Mouse (Mus musculus) CH12.LX (cell line): ENCODE measurements around the gene Hrh2. TPM values are rescaled to one million over a fixed set of nuclear protein-coding genes. Genes with fewer than 3 reads are reported as not detected.

Experiments
- DNase-seq: peaks from one replicate; pipeline ENCODE4 v3.0.0-alpha.2; 2013; ENCODE audit errors: extremely low read depth
- H3K27ac ChIP-seq: 2 replicates; pipeline ENCODE4 v1.5.1; 2012; ENCODE audit warnings: low read depth, mild to moderate bottlenecking, control low read depth, moderate library complexity; ENCODE audit not compliant: insufficient read depth
- H3K27me3 ChIP-seq: replicated peaks from 2 replicates; pipeline ENCODE3; 2012; ENCODE audit warnings: inconsistent platforms
- H3K36me3 ChIP-seq, 2 experiments: replicated peaks in 1 of 2; 2 replicates each; pipeline versions ENCODE3 to v1.6.1; 2012; ENCODE audit warnings: inconsistent platforms in 1 of 2, low read length in 1 of 2, mild to moderate bottlenecking in 1 of 2, mixed read lengths in 1 of 2, moderate library complexity in 1 of 2; ENCODE audit not compliant: control insufficient read depth in 1 of 2, insufficient read depth in 1 of 2
- H3K4me1 ChIP-seq, 2 experiments: 2 replicates each; pipeline ENCODE4 v1.6.1; 2012; ENCODE audit warnings: inconsistent platforms in 1 of 2, moderate library complexity in 1 of 2; ENCODE audit not compliant: insufficient read depth in 2 of 2, control insufficient read depth in 1 of 2
- H3K4me2 ChIP-seq: 2 replicates; pipeline ENCODE4 v1.6.1; 2012; ENCODE audit warnings: low read depth, mild to moderate bottlenecking, control low read depth; ENCODE audit not compliant: poor library complexity, insufficient read depth, severe bottlenecking
- H3K4me3 ChIP-seq, 3 experiments: fragments of 150-350 bp in 1 of 3; sonication (generic) in 1 of 3; replicated peaks in 1 of 3; 2 replicates each; pipeline versions ENCODE3 to v1.5.1; 2011 to 2012; ENCODE audit warnings: low read depth in 2 of 3, low read length in 2 of 3, mild to moderate bottlenecking in 2 of 3, moderate library complexity in 2 of 3, control low read depth in 1 of 3, improper control_type of control experiment in 1 of 3, inconsistent platforms in 1 of 3, mixed read lengths in 1 of 3; ENCODE audit not compliant: poor library complexity in 1 of 3
- H3K79me2 ChIP-seq: replicated peaks from 2 replicates; pipeline ENCODE4 v1.6.1; 2012; ENCODE audit warnings: mild to moderate bottlenecking, moderate library complexity; ENCODE audit not compliant: control insufficient read depth, poor library complexity, insufficient read depth, severe bottlenecking; ENCODE audit errors: extremely low read depth
- H3K9ac ChIP-seq: 2 replicates; pipeline ENCODE4 v1.6.1; 2012; ENCODE audit warnings: low read depth, mild to moderate bottlenecking, control low read depth, moderate library complexity; ENCODE audit not compliant: insufficient read depth
- H3K9me3 ChIP-seq: replicated peaks from 2 replicates; pipeline ENCODE3; 2012; ENCODE audit warnings: low read length, inconsistent platforms, mixed read lengths
- CTCF ChIP-seq, 2 experiments: IDR thresholded peaks in 1 of 2; conservative IDR thresholded peaks in 1 of 2; 2 replicates each; pipeline ENCODE4 v1.5.1; 2011 to 2012; ENCODE audit warnings: low read depth in 2 of 2, low read length in 2 of 2, improper control_type of control experiment in 1 of 2, inconsistent platforms in 1 of 2, mild to moderate bottlenecking in 1 of 2, moderate library complexity in 1 of 2
- EP300 ChIP-seq: IDR thresholded peaks from 2 replicates; pipeline ENCODE4 v1.6.1; 2011; ENCODE audit warnings: low read length, improper control_type of control experiment
- ETS1 ChIP-seq: conservative IDR thresholded peaks from 2 replicates; pipeline ENCODE4 v1.6.1; 2012; ENCODE audit warnings: low read depth, mild to moderate bottlenecking, inconsistent platforms, low read length, improper control_type of control experiment, moderate library complexity
- GABPA ChIP-seq: IDR thresholded peaks from 2 replicates; pipeline ENCODE4 v1.6.1; 2012; ENCODE audit warnings: low read depth, low read length, improper control_type of control experiment, inconsistent platforms; ENCODE audit not compliant: insufficient replicate concordance
- MAX ChIP-seq: IDR thresholded peaks from 2 replicates; pipeline ENCODE4 v1.6.1; 2011; ENCODE audit warnings: low read length, improper control_type of control experiment
- MAZ ChIP-seq: IDR thresholded peaks from 2 replicates; pipeline ENCODE4 v1.6.1; 2012; ENCODE audit warnings: low read depth, mild to moderate bottlenecking, inconsistent platforms, low read length, improper control_type of control experiment, moderate library complexity
- MYC ChIP-seq: IDR thresholded peaks from 2 replicates; pipeline ENCODE4 v1.6.1; 2011; ENCODE audit warnings: low read depth, mild to moderate bottlenecking, improper control_type of control experiment, low read length
- NRF1 ChIP-seq: IDR thresholded peaks from 2 replicates; pipeline ENCODE4 v1.6.1; 2014; ENCODE audit warnings: low read depth, mild to moderate bottlenecking, inconsistent platforms, low read length, improper control_type of control experiment, moderate library complexity
- PAX5 ChIP-seq: IDR thresholded peaks from 2 replicates; pipeline ENCODE4 v1.6.1; 2012; ENCODE audit warnings: low read length, inconsistent platforms, mixed read lengths
- POLR2A ChIP-seq: IDR thresholded peaks from 2 replicates; pipeline ENCODE4 v1.6.1; 2011; ENCODE audit warnings: low read depth, mild to moderate bottlenecking, improper control_type of control experiment, low read length
- RCOR1 ChIP-seq: conservative IDR thresholded peaks from 2 replicates; pipeline ENCODE4 v1.6.1; 2012; ENCODE audit warnings: low read depth, mild to moderate bottlenecking, inconsistent platforms, low read length, improper control_type of control experiment
- TBP ChIP-seq: conservative IDR thresholded peaks from 2 replicates; pipeline ENCODE4 v1.6.1; 2011; ENCODE audit warnings: low read depth, low read length, improper control_type of control experiment
- dilution Hi-C: fragments of 300-500 bp; cut with MboI; formaldehyde crosslinking; loops from 2 replicates; pipeline ENCODE4 v1.14.3; 2020; ENCODE audit warnings: low sequenced_read_pairs; ENCODE audit not compliant: extremely low pct_unique_long_range_greater_than_20kb, extremely low pct_ligation_motif_present
- in situ Hi-C: fragments of 300-500 bp; cut with MboI; formaldehyde crosslinking; loops from 3 replicates; pipeline ENCODE4 v1.14.3; 2019; ENCODE audit warnings: low sequenced_read_pairs, low pct_ligation_motif_present, low pct_unique_long_range_greater_than_20kb, mixed read lengths
- polyA plus RNA-seq: library from polyadenylated mRNA; unstranded; fragments of >175 nt; gene quantifications from 2 replicates; pipeline ENCODE4 v1.2.1, GENCODE M21; 2012; ENCODE audit warnings: low read depth; ENCODE audit not compliant: insufficient read length
- total RNA-seq, 2 experiments: library from RNA; depleted of rRNA; stranded (reverse); fragments of 300-350 nt in 1 of 2; fragments of >200 nt in 1 of 2; gene quantifications; 2 replicates each; pipeline ENCODE4 v1.2.3; 2012 to 2014

The Hrh2 gene
- total and polyA plus RNA-seq, 3 experiments = 0.04 to 0.30 TPM; not detected in 1

DNA sequence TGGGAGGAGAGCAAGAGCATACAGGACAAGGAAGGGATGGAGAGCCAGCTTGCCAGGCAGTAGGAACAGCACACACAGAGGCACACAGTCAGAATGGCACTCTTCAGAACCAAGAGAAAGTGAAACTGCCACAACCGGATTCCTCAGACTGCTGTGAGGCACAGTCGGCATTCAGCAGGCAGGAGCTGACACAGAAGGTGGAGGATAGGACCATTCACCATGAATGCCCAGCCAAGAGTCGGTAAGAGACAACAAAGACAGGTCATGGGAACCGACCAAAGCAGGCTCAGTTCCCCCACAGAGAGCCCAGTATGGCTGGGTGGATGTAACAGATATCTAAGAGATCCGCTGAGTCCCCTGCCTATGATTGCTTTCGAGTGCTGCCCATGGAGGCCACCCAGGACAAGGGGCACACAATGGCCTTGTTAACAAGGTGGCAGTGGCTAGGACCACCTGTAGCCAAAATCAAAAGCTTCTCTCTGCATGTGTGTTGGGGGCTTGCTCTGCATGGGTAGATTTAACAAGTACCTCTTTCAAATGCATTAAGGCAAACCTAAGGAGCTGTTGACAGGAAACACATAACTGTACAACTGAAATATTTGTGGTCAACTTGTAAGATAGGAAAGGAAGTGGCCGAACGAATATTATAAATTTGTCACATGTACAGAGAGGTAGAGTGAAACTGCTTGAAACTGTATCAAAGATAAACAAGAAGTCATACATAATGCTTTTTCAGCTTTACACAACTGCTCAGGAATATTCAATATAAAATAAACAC lies 17.7 kb downstream of the Hrh2 start:
- no peak for DNase-seq
- dilution Hi-C loops = no loop called here
- Histone ChIP-seq H3K27me3 (no peaks in the 10 kb centered on the region), H3K4me3 (peak overlapping the region in 1 of 3 experiments; percentile 42), H3K79me2 (no peaks in the 10 kb centered on the region), H3K36me3 (no peaks in the 10 kb centered on the region), H3K9me3 (no peaks in the 10 kb centered on the region)
- TF ChIP-seq TBP = no peak
- no peak for TF ChIP-seq RCOR1
- TF ChIP-seq ETS1 = no peak
- TF ChIP-seq POLR2A = no peak
- TF ChIP-seq, all 38 proteins: peak for 0
- peak overlapping the region; percentile 34; the same call in 1 of the 2 replicates for H3K9ac ChIP-seq
- H3K4me1 ChIP-seq = peaks cover 13 to 21% of the 10 kb centered on the region in 2 experiments
- in situ Hi-C loops = no loop called here
- H3K4me2 ChIP-seq = peak overlapping the region; percentile 67
- no peak overlapping the region for H3K27ac ChIP-seq

GRCm38 (mm10) chr13:54211528-54212488 lies 19.9 kb downstream of the Hrh2 start:
- TF ChIP-seq GABPA = no peak
- TF ChIP-seq EP300 = no peak
- no peak for TF ChIP-seq MAZ
- no peak for TF ChIP-seq MAX
- TF ChIP-seq PAX5 = no peak
- TF ChIP-seq NRF1 = no peak
- no peak for TF ChIP-seq MYC
- no peak for TF ChIP-seq CTCF (conservative IDR thresholded peaks at IDR 0.05 in 1 of 2, IDR thresholded peaks at IDR 0.05 in 1 of 2; ENCODE audit: low read depth in 2 of 2, low read length in 2 of 2)
- Histone ChIP-seq H3K9ac (no peak overlapping the region), H3K27ac (no peak overlapping the region), H3K4me1 (peaks cover 10 to 30% of the 10 kb centered on the region in 2 experiments), H3K4me2 (no peak overlapping the region), H3K27me3 (no peaks in the 10 kb centered on the region), H3K79me2 (no peaks in the 10 kb centered on the region), H3K36me3 (no peaks in the 10 kb centered on the region), H3K4me3 (no peak overlapping the region), H3K9me3 (no peaks in the 10 kb centered on the region)
- in situ Hi-C loops (no loop called here), dilution Hi-C loops (no loop called here)
- no peak for DNase-seq
